Mouse (Mus musculus) heart, embryonic 10.5 days (tissue): ENCODE data around the gene Acap2. TPM values are rescaled to one million over a fixed set of nuclear protein-coding genes. Genes with fewer than 3 reads are reported as not detected.

ENCODE experiments used
- DNase-seq: peaks from one replicate; pipeline ENCODE4 v3.0.0-alpha.2; 2017; ENCODE audit warnings: low spot score
- H3K27ac ChIP-seq: fragments of 300-500 bp; sonication (generic); 2 replicates; pipeline ENCODE4 v1.5.1; 2016; ENCODE audit warnings: mild to moderate bottlenecking
- H3K27me3 ChIP-seq: fragments of 300-500 bp; sonication (generic); 2 replicates; pipeline ENCODE4 v1.6.1; 2016; ENCODE audit warnings: mild to moderate bottlenecking; ENCODE audit not compliant: poor library complexity, insufficient read depth, severe bottlenecking
- H3K36me3 ChIP-seq: fragments of 300-500 bp; sonication (generic); 2 replicates; pipeline ENCODE4 v1.6.1; 2016; ENCODE audit warnings: mild to moderate bottlenecking, moderate library complexity
- H3K4me1 ChIP-seq: fragments of 300-500 bp; sonication (generic); 2 replicates; pipeline ENCODE4 v1.6.1; 2016; ENCODE audit warnings: mild to moderate bottlenecking
- H3K4me3 ChIP-seq: fragments of 300-500 bp; sonication (generic); 2 replicates; pipeline ENCODE4 v1.5.1; 2016; ENCODE audit warnings: mild to moderate bottlenecking, moderate library complexity
- H3K9me3 ChIP-seq: fragments of 300-500 bp; sonication (generic); 2 replicates; pipeline ENCODE4 v1.6.1; 2016; ENCODE audit warnings: mild to moderate bottlenecking, moderate library complexity
- WGBS: fragments of 180-500 bp; shearing (Covaris S2); methylation state at CpG from one replicate; pipeline ENCODE4 v1.1.7; 2016; 5-methylcytosine and 5-hydroxymethylcytosine counted together
- polyA plus RNA-seq: library from polyadenylated mRNA; unstranded; fragments of >200 nt; fragmentation: Nextera tagmentation; extraction: Ambion mirVana; gene quantifications from 2 replicates; pipeline ENCODE4 v1.2.1, GENCODE M21; 2016

The Acap2 gene
- 15.5 and 16.4 TPM in 2 replicates for polyA plus RNA-seq

DNA sequence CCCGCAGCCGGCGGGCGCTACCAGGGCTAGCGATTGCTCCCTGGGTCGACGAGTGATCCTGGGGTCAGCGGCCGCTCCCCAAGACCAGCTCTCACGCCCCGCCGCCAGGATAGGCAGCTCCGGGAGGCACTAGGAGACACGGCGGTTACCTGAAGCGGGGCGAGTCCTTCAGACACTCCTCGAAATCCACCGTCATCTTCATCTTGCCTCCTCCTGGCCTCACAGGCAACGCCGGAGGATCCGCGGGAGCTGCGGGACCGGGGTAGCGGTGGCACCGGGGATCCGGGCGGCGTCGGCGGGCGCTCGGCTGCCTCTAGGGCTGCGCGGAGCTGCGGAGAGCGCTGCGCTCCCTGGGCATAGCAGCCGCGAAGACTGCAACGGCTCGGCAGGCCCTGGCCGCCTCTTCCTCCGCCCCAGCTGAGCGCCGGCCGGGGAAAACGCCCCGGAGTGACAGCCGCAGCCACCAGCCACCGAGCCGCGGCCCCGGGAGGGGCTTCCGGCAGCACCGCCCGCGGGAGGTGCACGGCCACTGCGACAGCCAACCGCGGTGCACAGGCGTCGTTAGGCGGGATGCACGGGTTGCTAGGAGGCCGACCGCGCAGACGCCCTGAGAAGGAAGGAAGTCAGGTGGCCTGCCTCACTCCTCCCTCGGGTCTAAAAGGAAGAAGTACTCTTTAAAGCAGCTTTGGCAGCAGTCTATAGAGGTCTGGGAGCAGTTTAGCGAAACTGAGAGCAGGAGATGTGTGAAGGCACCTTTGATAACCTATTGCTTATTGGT lies at the start of gene Acap2:
Gene Acap2, minus strand, starts transcription at position 456 of the 778 bp plus-strand sequence.
- no peaks in the 10 kb centered on the region for H3K9me3 ChIP-seq
- DNase-seq = peak; percentile 99
- under 1% methylated on average over 73 of the region's 73 CpGs for WGBS
- no peaks in the 10 kb centered on the region for H3K36me3 ChIP-seq
- H3K27ac ChIP-seq = peak within 1 kb of the TSS; percentile 94
- no peaks in the 10 kb centered on the region for H3K27me3 ChIP-seq
- peak within 1 kb of the TSS; percentile 99 for H3K4me3 ChIP-seq
- peaks cover 28% of the 10 kb centered on the region for H3K4me1 ChIP-seq

GRCm38 (mm10) chr16:31249401-31249800 lies 48.4 kb upstream of the Acap2 start:
- Histone ChIP-seq H3K27ac (no peak overlapping the region), H3K4me1 (no peaks in the 10 kb centered on the region), H3K27me3 (no peaks in the 10 kb centered on the region), H3K36me3 (peaks cover 11% of the 10 kb centered on the region), H3K9me3 (no peaks in the 10 kb centered on the region), H3K4me3 (no peak overlapping the region)
- 89% methylated on average over 3 of the region's 3 CpGs for WGBS
- no peak for DNase-seq

DNA sequence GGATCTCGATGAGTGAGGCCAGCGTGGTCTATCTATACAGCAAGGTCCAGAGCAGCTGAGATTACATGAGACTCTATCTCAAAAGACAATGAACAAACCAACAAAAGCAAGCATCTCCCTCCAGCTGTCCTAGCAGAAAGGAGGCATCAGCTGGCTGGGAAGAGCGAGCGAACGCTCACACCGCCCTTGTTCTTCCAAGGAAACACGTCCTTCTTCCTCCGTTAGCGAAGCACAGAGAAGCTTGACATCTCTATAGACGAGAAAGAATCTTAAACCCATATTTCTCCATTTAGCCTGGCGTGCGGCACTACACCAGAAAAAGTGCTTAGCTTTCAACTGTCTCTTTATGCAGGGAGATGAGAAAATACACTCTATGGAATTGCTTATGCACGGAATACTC lies 47.7 kb upstream of the Acap2 start:
- no peak overlapping the region for H3K4me3 ChIP-seq
- 88% methylated on average over 13 of the region's 13 CpGs for WGBS
- no peaks in the 10 kb centered on the region for H3K27me3 ChIP-seq
- H3K27ac ChIP-seq = no peak overlapping the region
- no peak for DNase-seq
- H3K9me3 ChIP-seq = no peaks in the 10 kb centered on the region
- H3K36me3 ChIP-seq = peaks cover 11% of the 10 kb centered on the region
- no peaks in the 10 kb centered on the region for H3K4me1 ChIP-seq

- H3K27me3 ChIP-seq = no peaks in the 10 kb centered on the region
- H3K4me1 ChIP-seq = no peaks in the 10 kb centered on the region
- H3K4me3 ChIP-seq = no peak overlapping the region
- no peak for DNase-seq
- H3K9me3 ChIP-seq = no peaks in the 10 kb centered on the region
- H3K27ac ChIP-seq = no peak overlapping the region
- peaks cover 7% of the 10 kb centered on the region for H3K36me3 ChIP-seq
- 76% methylated on average over 7 of the region's 7 CpGs for WGBS
Measured at GRCm38 (mm10) chr16:31247442-31247841, 46.4 kb upstream of the Acap2 start.

GRCm38 (mm10) chr16:31244053-31244452 lies 43.0 kb upstream of the Acap2 start:
- no peaks in the 10 kb centered on the region for H3K27me3 ChIP-seq
- no peaks in the 10 kb centered on the region for H3K9me3 ChIP-seq
- H3K4me1 ChIP-seq = no peaks in the 10 kb centered on the region
- H3K4me3 ChIP-seq = no peak overlapping the region
- WGBS = 81% methylated on average over 3 of the region's 3 CpGs
- no peaks in the 10 kb centered on the region for H3K36me3 ChIP-seq
- no peak overlapping the region for H3K27ac ChIP-seq
- DNase-seq = no peak

GRCm38 (mm10) chr16:31241433-31241832 lies 40.4 kb upstream of the Acap2 start:
- no peaks in the 10 kb centered on the region for H3K9me3 ChIP-seq
- no peaks in the 10 kb centered on the region for H3K36me3 ChIP-seq
- no peak overlapping the region for H3K4me3 ChIP-seq
- no peaks in the 10 kb centered on the region for H3K27me3 ChIP-seq
- H3K4me1 ChIP-seq = peaks cover 4% of the 10 kb centered on the region; the same call in 1 of the 2 replicates
- no peak for DNase-seq
- WGBS = 80% methylated on average over 9 of the region's 9 CpGs
- H3K27ac ChIP-seq = no peak overlapping the region

GRCm38 (mm10) chr16:31240569-31240968 lies 39.5 kb upstream of the Acap2 start:
- 87% methylated on average over 8 of the region's 8 CpGs for WGBS
- H3K27me3 ChIP-seq = no peaks in the 10 kb centered on the region
- no peak for DNase-seq
- no peaks in the 10 kb centered on the region for H3K36me3 ChIP-seq
- H3K4me3 ChIP-seq = no peak overlapping the region
- peaks cover 10% of the 10 kb centered on the region for H3K4me1 ChIP-seq
- no peak overlapping the region for H3K27ac ChIP-seq
- no peaks in the 10 kb centered on the region for H3K9me3 ChIP-seq

DNA sequence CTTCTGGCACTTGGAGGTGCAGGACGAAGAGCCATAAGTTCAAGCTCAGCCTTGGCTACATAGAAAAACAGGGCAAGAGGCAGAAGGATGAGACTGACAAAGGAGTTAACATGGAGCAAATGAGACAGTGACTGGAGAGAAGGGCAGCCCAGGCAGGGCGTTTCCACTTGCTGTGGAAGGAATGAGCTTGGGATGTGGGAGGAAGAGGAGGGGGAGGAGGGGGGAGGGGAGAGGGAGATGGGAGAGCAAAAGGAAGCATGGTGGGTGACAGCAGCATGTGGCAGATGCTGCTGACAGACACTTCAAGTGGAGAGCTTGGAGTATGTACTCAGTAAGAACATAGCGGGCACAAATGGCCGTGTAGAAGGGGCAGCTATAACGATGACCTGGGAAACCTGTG lies 37.2 kb upstream of the Acap2 start:
- Histone ChIP-seq H3K27ac (no peak overlapping the region), H3K4me3 (no peak overlapping the region), H3K36me3 (no peaks in the 10 kb centered on the region), H3K9me3 (no peaks in the 10 kb centered on the region), H3K4me1 (peaks cover 29% of the 10 kb centered on the region), H3K27me3 (peaks cover 10% of the 10 kb centered on the region; the same call in 1 of the 2 replicates)
- WGBS = 55% methylated on average over 5 of the region's 5 CpGs
- no peak for DNase-seq

DNA sequence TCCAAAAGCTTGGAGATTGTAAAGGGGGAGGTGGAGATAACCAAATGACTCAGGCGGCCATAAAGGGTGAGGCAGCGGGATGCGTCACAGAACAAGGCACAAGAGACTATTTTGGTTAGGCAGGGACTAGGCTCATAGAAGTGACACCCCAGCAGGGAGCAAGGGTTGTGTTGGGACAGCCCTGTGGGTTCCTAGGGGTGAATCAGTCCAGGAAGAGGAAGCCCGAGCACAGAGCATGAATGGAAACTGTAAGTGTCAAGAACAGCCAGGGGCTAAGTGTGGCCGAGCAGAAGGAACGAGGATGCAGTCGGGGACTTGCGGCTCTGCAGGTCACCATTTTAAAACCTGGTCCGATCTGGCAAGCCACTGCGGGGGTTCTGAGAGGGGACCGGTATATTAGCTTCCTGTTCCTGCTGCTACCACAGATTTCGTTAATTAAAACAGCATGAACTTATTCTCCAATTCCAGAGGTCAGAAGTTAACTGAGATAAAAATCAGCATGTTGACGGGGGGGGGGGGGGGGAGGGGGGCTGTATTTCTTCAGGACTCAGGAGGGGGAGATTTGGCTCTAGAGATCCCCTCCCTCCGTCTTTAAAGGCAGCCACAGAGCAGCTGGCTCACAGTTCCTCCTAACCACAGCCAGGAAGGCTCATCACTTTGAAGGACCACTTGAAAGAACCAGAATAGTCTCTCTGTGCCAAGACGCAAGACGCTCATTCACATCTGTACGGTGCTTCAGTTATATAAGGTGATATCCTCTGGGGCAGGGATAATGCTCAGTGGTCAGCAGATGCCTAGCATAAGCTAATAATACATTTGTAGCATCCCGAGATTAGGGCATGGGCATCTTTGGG lies 34.6 kb upstream of the Acap2 start:
- Histone ChIP-seq H3K4me1 (peaks cover 36% of the 10 kb centered on the region), H3K27ac (peak overlapping the region; percentile 9; the same call in 1 of the 2 replicates), H3K36me3 (no peaks in the 10 kb centered on the region), H3K9me3 (no peaks in the 10 kb centered on the region), H3K4me3 (peak overlapping the region; percentile 42), H3K27me3 (peaks cover 14% of the 10 kb centered on the region; the same call in 1 of the 2 replicates)
- 16% methylated on average over 18 of the region's 18 CpGs for WGBS
- DNase-seq = peak; percentile 68

GRCm38 (mm10) chr16:31234808-31235456 lies 33.9 kb upstream of the Acap2 start:
- H3K9me3 ChIP-seq = no peaks in the 10 kb centered on the region
- H3K36me3 ChIP-seq = no peaks in the 10 kb centered on the region
- no peak overlapping the region for H3K27ac ChIP-seq
- H3K4me3 ChIP-seq = no peak overlapping the region
- WGBS = 69% methylated on average over 12 of the region's 12 CpGs
- peak; percentile 43 for DNase-seq
- H3K27me3 ChIP-seq = peaks cover 14% of the 10 kb centered on the region; the same call in 1 of the 2 replicates
- peaks cover 36% of the 10 kb centered on the region for H3K4me1 ChIP-seq

DNA sequence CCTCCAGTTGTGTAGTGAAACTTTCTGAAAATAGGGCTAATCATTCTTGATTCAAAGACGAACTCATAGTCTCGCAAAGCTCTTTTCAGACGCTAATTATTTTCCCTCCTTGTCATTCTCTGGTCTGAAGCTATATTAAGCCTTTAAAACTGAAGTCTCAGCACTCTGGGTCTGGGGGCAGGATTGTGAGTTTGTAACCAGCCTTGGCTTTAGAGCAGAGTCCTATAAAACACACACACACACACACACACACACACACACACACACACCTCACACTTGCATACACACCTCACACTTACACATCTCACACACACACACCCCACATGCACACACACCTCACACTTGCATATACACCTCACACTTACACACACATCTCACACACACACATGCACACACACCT lies 33.3 kb upstream of the Acap2 start:
- peak; percentile 57 for DNase-seq
- no peak overlapping the region for H3K4me3 ChIP-seq
- H3K4me1 ChIP-seq = peaks cover 36% of the 10 kb centered on the region
- no peaks in the 10 kb centered on the region for H3K9me3 ChIP-seq
- 62% methylated on average over 3 of the region's 3 CpGs for WGBS
- H3K27me3 ChIP-seq = peaks cover 14% of the 10 kb centered on the region; the same call in 1 of the 2 replicates
- H3K27ac ChIP-seq = no peak overlapping the region
- H3K36me3 ChIP-seq = no peaks in the 10 kb centered on the region; the same call in 1 of the 2 replicates

- no peaks in the 10 kb centered on the region for H3K9me3 ChIP-seq
- H3K27me3 ChIP-seq = peaks cover 14% of the 10 kb centered on the region; the same call in 1 of the 2 replicates
- H3K36me3 ChIP-seq = no peaks in the 10 kb centered on the region; the same call in 1 of the 2 replicates
- peak overlapping the region; percentile 45 for H3K4me3 ChIP-seq
- peak; percentile 76 for DNase-seq
- 13% methylated on average over 20 of the region's 20 CpGs for WGBS
- peak overlapping the region; percentile 11; the same call in 1 of the 2 replicates for H3K27ac ChIP-seq
- H3K4me1 ChIP-seq = peaks cover 36% of the 10 kb centered on the region
Measured at GRCm38 (mm10) chr16:31233541-31234339, 32.7 kb upstream of the Acap2 start.
